Mouse (Mus musculus): ENCODE measurements around the gene Ubfd1. TPM values are rescaled to one million over a fixed set of nuclear protein-coding genes. Genes with fewer than 3 reads are reported as not detected.

Ubfd1 gene
- polyA plus RNA-seq (2012; rRNA removed), result 56.3 and 81.8 TPM in 2 replicates

DNA sequence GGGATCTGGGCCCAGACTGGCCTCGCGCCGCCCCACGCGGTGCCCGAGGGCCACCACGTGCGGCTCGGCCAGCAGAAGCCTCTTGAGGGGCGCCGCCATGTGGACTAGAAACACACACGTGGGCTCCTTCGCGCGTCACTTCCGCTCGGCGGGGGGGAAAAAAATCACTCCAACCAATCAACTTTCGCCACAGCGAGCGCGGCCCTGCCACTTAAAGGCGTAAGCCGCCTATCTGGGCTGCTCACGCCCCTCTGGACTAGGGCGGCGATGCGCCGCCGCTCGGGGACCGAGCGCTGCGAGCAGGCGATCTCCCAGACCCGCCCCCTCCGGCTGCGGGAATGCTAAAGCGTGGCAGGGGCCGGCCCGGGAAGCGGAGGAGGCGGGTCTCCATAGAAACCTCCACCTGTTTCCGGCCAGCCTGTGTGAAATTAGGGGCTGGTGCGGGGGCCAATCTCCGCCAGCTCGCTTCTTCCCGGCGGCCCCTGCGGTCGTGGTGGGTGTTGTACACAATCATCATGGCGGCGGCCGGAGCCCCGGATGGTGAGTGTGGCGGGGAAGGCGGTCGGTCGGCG lies at the start of gene Ubfd1, which contains the start of gene Ears2:
Gene Ubfd1 (plus strand): TSS at position 231 of the 572 bp plus-strand sequence.
Gene Ears2 (minus strand): TSS at position 319 of the 572 bp plus-strand sequence.

GRCm38 (mm10) chr7:122020667-122021354 lies 46.2 kb upstream of the Ubfd1 start, which contains the start of gene Gga2:
TSS of gene Gga2 (minus strand) at chr7:122021222.

GRCm38 (mm10) chr7:122101747-122102244 lies 34.8 kb downstream of the Ubfd1 start, which contains the start of gene Ndufab1:
TSS of gene Ndufab1 (minus strand) at chr7:122101886.

Other genes starting within 250 kb of the Ubfd1 start
- gene Scnn1b, start 202.1 kb upstream of the Ubfd1 start, polyA plus RNA-seq (2012; rRNA removed), result 0.19 TPM in 1 of 2 replicates, not detected in the other
- gene Cog7, start 85.5 kb upstream of the Ubfd1 start, polyA plus RNA-seq (2012; rRNA removed), result 12.3 and 13.8 TPM in 2 replicates
- gene Gga2, start 46.0 kb upstream of the Ubfd1 start, polyA plus RNA-seq (2012; rRNA removed), result 62.8 and 90.7 TPM in 2 replicates
- 11.9 and 13.1 TPM in 2 replicates for gene Ears2, start 88 bp downstream of the Ubfd1 start, polyA plus RNA-seq (2012; rRNA removed)
- 114 and 185 TPM in 2 replicates for gene Ndufab1, start 34.7 kb downstream of the Ubfd1 start, polyA plus RNA-seq (2012; rRNA removed)
- gene Palb2, start 65.8 kb downstream of the Ubfd1 start, polyA plus RNA-seq (2012; rRNA removed), result 15.6 and 18.9 TPM in 2 replicates
- 69.4 and 109 TPM in 2 replicates for gene Dctn5, start 65.9 kb downstream of the Ubfd1 start, polyA plus RNA-seq (2012; rRNA removed)
- gene Plk1, start 92.3 kb downstream of the Ubfd1 start, polyA plus RNA-seq (2012; rRNA removed), result 70.2 and 101 TPM in 2 replicates
- 0.08 and 0.12 TPM in 2 replicates for gene Ern2, start 119.0 kb downstream of the Ubfd1 start, polyA plus RNA-seq (2012; rRNA removed)
- 0.31 and 0.70 TPM in 2 replicates for gene Chp2, start 152.3 kb downstream of the Ubfd1 start, polyA plus RNA-seq (2012; rRNA removed)
- 9.9 and 10.3 TPM in 2 replicates for gene Prkcb, start 221.6 kb downstream of the Ubfd1 start, polyA plus RNA-seq (2012; rRNA removed)

All from central nervous system, embryonic 11.5 days (tissue).